11 mouse cellular contexts compared by ENCODE assay signal in genomic region chr11:49252048-49252447, GRCm38 (mm10). TPM values are rescaled to one million over a fixed set of nuclear protein-coding genes. Genes with fewer than 3 reads are reported as not detected.
DNase-seq lines count a peak whose midpoint lies in the region; ATAC-seq and TF ChIP-seq lines count a peak whose summit lies in the region.
"Had no signal": no experiment of that assay in that cellular context is flagged by ENCODE, and none has a peak within 500 bp of the region (broad histone marks: within the 10 kb centered on the region; RNA-seq: fewer than 3 reads in every experiment).

No protein-coding gene starts in this region.

- no peak for TF ChIP-seq CTCF in kidney, adult 2 months (conservative IDR thresholded peaks at IDR 0.05; ENCODE audit: insufficient read depth, insufficient read length, low read depth, low read length)
- no peak for TF ChIP-seq CTCF in bone marrow macrophage, adult 2 months (IDR thresholded peaks at IDR 0.05; ENCODE audit: low read depth, low read length)

- H3K4me1 ChIP-seq in kidney, adult 2 months (ENCODE audit: control insufficient read depth, insufficient read depth, low read length): peaks cover 39% of the 10 kb centered on the region
- peaks cover 56% of the 10 kb centered on the region for H3K4me1 ChIP-seq in bone marrow macrophage, adult 2 months (ENCODE audit: control insufficient read depth, insufficient read depth, low read length)
- peaks cover 31% of the 10 kb centered on the region for H3K4me1 ChIP-seq in intestine, embryonic 15.5 days (replicated peaks)
- H3K4me1 ChIP-seq in stomach, embryonic 14.5 days (ENCODE audit: control insufficient read depth, insufficient read depth, low read length): peaks cover 33% of the 10 kb centered on the region
- peaks cover 19% of the 10 kb centered on the region for H3K4me1 ChIP-seq in forebrain, embryonic 15.5 days

- H3K4me3 ChIP-seq in kidney, adult 2 months (ENCODE audit: insufficient read depth, low read depth, low read length): peak overlapping the region; percentile 9; the same call in 1 of the 2 replicates
- H3K4me3 ChIP-seq in bone marrow macrophage, adult 2 months (ENCODE audit: insufficient read depth, low read length): peak overlapping the region; percentile 34
- H3K4me3 ChIP-seq in intestine, embryonic 15.5 days (replicated peaks): no peak overlapping the region
- H3K4me3 ChIP-seq in stomach, embryonic 14.5 days (ENCODE audit: low read depth, low read length): no peak overlapping the region; the same call in 1 of the 2 replicates
- no peak overlapping the region for H3K4me3 ChIP-seq in forebrain, embryonic 15.5 days

- H3K9ac ChIP-seq in intestine, embryonic 15.5 days: peak overlapping the region; percentile 3; the same call in 1 of the 2 replicates
- H3K9ac ChIP-seq in stomach, embryonic 14.5 days (replicated peaks; ENCODE audit: low read depth, low read length): no peak overlapping the region
- H3K9ac ChIP-seq in forebrain, embryonic 15.5 days (replicated peaks): no peak overlapping the region

- H3K36me3 ChIP-seq in kidney, adult 2 months (ENCODE audit: control insufficient read depth, insufficient read depth, low read length): peaks cover 2% of the 10 kb centered on the region; the same call in 1 of the 2 replicates
- 0 out of 2 replicates have a peak, but pooled peaks cover 4% of the 10 kb centered on the region for H3K36me3 ChIP-seq in intestine, embryonic 15.5 days
- H3K36me3 ChIP-seq in stomach, embryonic 14.5 days (ENCODE audit: control insufficient read depth, insufficient read depth, low read length): peaks cover 10% of the 10 kb centered on the region; the same call in 1 of the 2 replicates
- no peaks in the 10 kb centered on the region for H3K36me3 ChIP-seq in forebrain, embryonic 15.5 days

- WGBS in kidney, adult 2 months: 43% methylated on average over 5 of the region's 5 CpGs
- WGBS in intestine, embryonic 15.5 days: 89% methylated on average over 5 of the region's 5 CpGs
- WGBS in stomach, embryonic 14.5 days: 91% methylated on average over 5 of the region's 5 CpGs
- 94% methylated on average over 5 of the region's 5 CpGs for WGBS in forebrain, embryonic 15.5 days

- no peak for ATAC-seq in intestine, embryonic 15.5 days
- ATAC-seq in stomach, embryonic 14.5 days (ENCODE audit: insufficient number of reproducible peaks, insufficient read depth, low FRiP score, low read depth): no peak
- ATAC-seq in forebrain, embryonic 15.5 days (replicated peaks): no peak

- no peak for TF ChIP-seq POLR2A in kidney, adult 2 months (IDR thresholded peaks at IDR 0.05; ENCODE audit: low read depth, low read length)
- no peak for TF ChIP-seq POLR2A in bone marrow macrophage, adult 2 months (IDR thresholded peaks at IDR 0.05; ENCODE audit: borderline replicate concordance, low read depth, low read length)

- no peaks in the 10 kb centered on the region for H3K27me3 ChIP-seq in kidney, adult 2 months (replicated peaks; ENCODE audit: control insufficient read depth, insufficient read depth, low read length)
- H3K27me3 ChIP-seq in intestine, embryonic 15.5 days (replicated peaks): no peaks in the 10 kb centered on the region
- H3K27me3 ChIP-seq in stomach, embryonic 14.5 days (ENCODE audit: control insufficient read depth, insufficient read depth, low read length): no peaks in the 10 kb centered on the region
- H3K27me3 ChIP-seq in forebrain, embryonic 15.5 days: no peaks in the 10 kb centered on the region

- H3K9me3 ChIP-seq in intestine, embryonic 15.5 days: no peaks in the 10 kb centered on the region
- no peaks in the 10 kb centered on the region for H3K9me3 ChIP-seq in stomach, embryonic 14.5 days (ENCODE audit: control insufficient read depth, low read depth, low read length)
- no peaks in the 10 kb centered on the region for H3K9me3 ChIP-seq in forebrain, embryonic 15.5 days
- H3K9me3 ChIP-seq: hindbrain, embryonic 10.5 days had no signal

- H3K27ac ChIP-seq in kidney, adult 2 months (ENCODE audit: insufficient read depth, low read depth, low read length): 0 out of 2 replicates have a peak overlapping the region, but pooled peaks have one; percentile 29
- peak overlapping the region; percentile 26 for H3K27ac ChIP-seq in bone marrow macrophage, adult 2 months (ENCODE audit: insufficient read depth, low read depth, low read length)
- H3K27ac ChIP-seq in intestine, embryonic 15.5 days: no peak overlapping the region
- no peak overlapping the region for H3K27ac ChIP-seq in stomach, embryonic 14.5 days (ENCODE audit: low read length)
- no peak overlapping the region for H3K27ac ChIP-seq in forebrain, embryonic 15.5 days (replicated peaks)
- H3K27ac ChIP-seq: hindbrain, embryonic 10.5 days had no signal

- no peak for DNase-seq in kidney, adult 2 months
- no peak for DNase-seq in kidney, adult 8-10 months
- no peak for DNase-seq in MN1 (ENCODE audit: low spot score)
- DNase-seq in left cerebral cortex, adult 18-20 months (ENCODE audit: low spot score in 2 of 2): no peak

- H3K4me2 ChIP-seq in intestine, embryonic 15.5 days (replicated peaks): peak overlapping the region; percentile 82
- H3K4me2 ChIP-seq in stomach, embryonic 14.5 days (replicated peaks; ENCODE audit: low read depth, low read length): peak overlapping the region; percentile 47; the same call in 1 of the 2 replicates
- no peak overlapping the region for H3K4me2 ChIP-seq in forebrain, embryonic 15.5 days (replicated peaks)

RNA-seq across cellular contexts. Expression of gene Mgat1, which starts 8.1 kb away (rescaled TPM):
- 157 and 198 TPM in 2 replicates for polyA plus RNA-seq in kidney, adult 2 months (2012; rRNA removed)
- 76.3 and 89.8 TPM in 2 replicates for polyA plus RNA-seq in bone marrow macrophage, adult 2 months (2012; ENCODE audit: insufficient read depth, insufficient read length, missing spikeins)
- polyA plus RNA-seq in intestine, embryonic 15.5 days (2015; fragmentation: Nextera tagmentation; extraction: Ambion mirVana): 53.5 and 61.2 TPM in 2 replicates
- polyA plus RNA-seq in stomach, embryonic 14.5 days (2014; fragmentation: Nextera tagmentation; extraction: Ambion mirVana): 55.0 and 62.5 TPM in 2 replicates
- polyA plus RNA-seq in forebrain, embryonic 15.5 days (2015; fragmentation: Nextera tagmentation; extraction: Ambion mirVana): 30.2 and 30.3 TPM in 2 replicates
- 10 to 100 TPM; 67.9 to 77.0 TPM for total RNA-seq in left cerebral cortex, adult 18-20 months (2021)

RNA-seq across cellular contexts. Expression of gene Olfr1393, which starts 26.1 kb away (rescaled TPM):
- polyA plus RNA-seq in kidney, adult 2 months (2012; rRNA removed): 0.72 and 1.5 TPM in 2 replicates
- not detected in 2 replicates for polyA plus RNA-seq in bone marrow macrophage, adult 2 months (2012; ENCODE audit: insufficient read depth, insufficient read length, missing spikeins)
- not detected in 2 replicates for polyA plus RNA-seq in intestine, embryonic 15.5 days (2015; fragmentation: Nextera tagmentation; extraction: Ambion mirVana)
- 0.28 TPM in 1 of 2 replicates, not detected in the other for polyA plus RNA-seq in stomach, embryonic 14.5 days (2014; fragmentation: Nextera tagmentation; extraction: Ambion mirVana)
- not detected in 2 replicates for polyA plus RNA-seq in forebrain, embryonic 15.5 days (2015; fragmentation: Nextera tagmentation; extraction: Ambion mirVana)
- total RNA-seq in left cerebral cortex, adult 18-20 months (2021): under 1 TPM; 0.23 to 0.37 TPM
- total RNA-seq: ES-E14 had no signal
- polyA plus RNA-seq: embryonic facial prominence, embryonic 11.5 days; hindbrain, embryonic 10.5 days had no signal

RNA-seq across cellular contexts. Expression of gene Olfr1392, which starts 33.0 kb away (rescaled TPM):
- 0.46 and 0.47 TPM in 2 replicates for polyA plus RNA-seq in kidney, adult 2 months (2012; rRNA removed)
- polyA plus RNA-seq in bone marrow macrophage, adult 2 months (2012; ENCODE audit: insufficient read depth, insufficient read length, missing spikeins): not detected in 2 replicates
- not detected in 2 replicates for polyA plus RNA-seq in intestine, embryonic 15.5 days (2015; fragmentation: Nextera tagmentation; extraction: Ambion mirVana)
- polyA plus RNA-seq in stomach, embryonic 14.5 days (2014; fragmentation: Nextera tagmentation; extraction: Ambion mirVana): 0.13 TPM in 1 of 2 replicates, not detected in the other
- polyA plus RNA-seq in forebrain, embryonic 15.5 days (2015; fragmentation: Nextera tagmentation; extraction: Ambion mirVana): not detected in 2 replicates
- not detected for total RNA-seq in left cerebral cortex, adult 18-20 months (2021)
- total RNA-seq: ES-E14 had no signal
- polyA plus RNA-seq: embryonic facial prominence, embryonic 11.5 days had no signal

RNA-seq across cellular contexts. Expression of gene Zfp62, which starts 49.0 kb away (rescaled TPM):
- polyA plus RNA-seq in kidney, adult 2 months (2012; rRNA removed): 2.0 and 2.6 TPM in 2 replicates
- polyA plus RNA-seq in bone marrow macrophage, adult 2 months (2012; ENCODE audit: insufficient read depth, insufficient read length, missing spikeins): 28.4 and 30.8 TPM in 2 replicates
- 24.4 and 28.6 TPM in 2 replicates for polyA plus RNA-seq in intestine, embryonic 15.5 days (2015; fragmentation: Nextera tagmentation; extraction: Ambion mirVana)
- 42.1 and 47.6 TPM in 2 replicates for polyA plus RNA-seq in stomach, embryonic 14.5 days (2014; fragmentation: Nextera tagmentation; extraction: Ambion mirVana)
- 54.7 and 55.1 TPM in 2 replicates for polyA plus RNA-seq in forebrain, embryonic 15.5 days (2015; fragmentation: Nextera tagmentation; extraction: Ambion mirVana)
- total RNA-seq in left cerebral cortex, adult 18-20 months (2021): 10 to 100 TPM; 68.9 to 78.9 TPM

RNA-seq across cellular contexts. Expression of gene Olfr10, which starts 52.5 kb away (rescaled TPM):
- not detected in 2 replicates for polyA plus RNA-seq in kidney, adult 2 months (2012; rRNA removed)
- not detected in 2 replicates for polyA plus RNA-seq in bone marrow macrophage, adult 2 months (2012; ENCODE audit: insufficient read depth, insufficient read length, missing spikeins)
- not detected in 2 replicates for polyA plus RNA-seq in intestine, embryonic 15.5 days (2015; fragmentation: Nextera tagmentation; extraction: Ambion mirVana)
- not detected in 2 replicates for polyA plus RNA-seq in stomach, embryonic 14.5 days (2014; fragmentation: Nextera tagmentation; extraction: Ambion mirVana)
- not detected in 2 replicates for polyA plus RNA-seq in forebrain, embryonic 15.5 days (2015; fragmentation: Nextera tagmentation; extraction: Ambion mirVana)
- total RNA-seq in left cerebral cortex, adult 18-20 months (2021): not detected
- total RNA-seq: ES-E14 had no signal
- polyA plus RNA-seq: embryonic facial prominence, embryonic 11.5 days; hindbrain, embryonic 10.5 days had no signal

Comparison
In these comparisons a context has a peak if more than half of its experiments do, and no peak if none do; other contexts are left out.
1. H3K27ac ChIP-seq: peak in kidney, adult 2 months (single experiment) and bone marrow macrophage, adult 2 months (single experiment); none in intestine, embryonic 15.5 days (single experiment), stomach, embryonic 14.5 days (single experiment) and forebrain, embryonic 15.5 days (single experiment).
2. H3K4me3 ChIP-seq: peak in kidney, adult 2 months (single experiment) and bone marrow macrophage, adult 2 months (single experiment); none in intestine, embryonic 15.5 days (single experiment), stomach, embryonic 14.5 days (single experiment) and forebrain, embryonic 15.5 days (single experiment).